Mouse (Mus musculus) kidney, adult 2 months (tissue): ENCODE measurements at regions not wholly inside any gene's neighbourhood (a gene's known extent, or its start where the extent isn't known, plus 50 kb on each side); places are given as distances from the start of the nearest gene placed in this dataset.

Experiments used
- DNase-seq: peaks from one replicate; pipeline ENCODE4 v3.0.0; 2021
- H3K27ac ChIP-seq: fragments of 200-500 bp; 2 replicates; pipeline ENCODE4 v1.5.1; 2012; ENCODE audit warnings: low read depth, low read length, control low read depth, inconsistent platforms; ENCODE audit not compliant: insufficient read depth
- H3K27me3 ChIP-seq: fragments of 200-500 bp; replicated peaks from 2 replicates; pipeline ENCODE4 v1.6.1; 2012; ENCODE audit warnings: mild to moderate bottlenecking, moderate library complexity, low read length, inconsistent platforms; ENCODE audit not compliant: control insufficient read depth, insufficient read depth
- H3K36me3 ChIP-seq: fragments of 200-500 bp; 2 replicates; pipeline ENCODE4 v1.6.1; 2012; ENCODE audit warnings: mild to moderate bottlenecking, moderate library complexity, low read length, inconsistent platforms; ENCODE audit not compliant: control insufficient read depth, insufficient read depth
- H3K4me1 ChIP-seq: fragments of 200-500 bp; 2 replicates; pipeline ENCODE4 v1.6.1; 2011; ENCODE audit warnings: low read length; ENCODE audit not compliant: control insufficient read depth, insufficient read depth
- H3K4me3 ChIP-seq: fragments of 200-500 bp; 2 replicates; pipeline ENCODE4 v1.5.1; 2011; ENCODE audit warnings: mild to moderate bottlenecking, low read depth, low read length, control low read depth; ENCODE audit not compliant: insufficient read depth
- CTCF ChIP-seq: fragments of 200-500 bp; conservative IDR thresholded peaks from 2 replicates; pipeline ENCODE4 v1.5.1; 2011; ENCODE audit warnings: low read depth, mild to moderate bottlenecking, control low read depth, low read length, moderate library complexity, mixed read lengths; ENCODE audit not compliant: insufficient read depth, insufficient read length
- POLR2A ChIP-seq: fragments of 200-500 bp; IDR thresholded peaks from one replicate; pipeline ENCODE4 v1.6.1; 2011; ENCODE audit warnings: low read depth, low read length, control low read depth
- WGBS: fragments of 180-500 bp; shearing (Covaris S2); methylation state at CpG from one replicate; pipeline ENCODE4 v1.1.7; 2018; 5-methylcytosine and 5-hydroxymethylcytosine counted together

DNA sequence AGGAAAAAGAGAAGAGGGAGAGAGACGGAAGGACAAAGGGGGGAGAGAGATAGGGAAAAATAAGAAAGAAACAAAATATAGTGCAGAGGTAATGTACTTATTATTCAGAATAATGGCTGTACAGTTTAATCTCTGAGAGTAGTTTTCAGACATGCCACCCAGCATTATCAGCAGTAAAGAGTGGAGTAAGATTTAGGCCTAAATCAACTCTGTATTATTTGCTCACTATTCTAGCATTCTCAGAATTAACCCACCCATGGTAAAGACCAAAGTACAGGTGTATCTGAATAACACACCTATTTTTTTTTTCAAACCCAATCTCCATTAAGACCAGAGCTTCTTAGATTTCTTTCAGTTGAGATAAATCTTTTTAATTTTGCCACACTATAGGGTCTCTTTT is 177.7 kb upstream of the Gm11114 start:
- no peak for DNase-seq
- H3K36me3 ChIP-seq, result no peaks in the 10 kb centered on the region
- no peaks in the 10 kb centered on the region for H3K4me1 ChIP-seq
- H3K27ac ChIP-seq, result no peak overlapping the region
- H3K4me3 ChIP-seq, result no peak overlapping the region
- H3K27me3 ChIP-seq, result no peaks in the 10 kb centered on the region
- WGBS, result 100% methylated on average over 1 of the region's 1 CpGs
- TF ChIP-seq POLR2A (no peak), CTCF (no peak)

DNA sequence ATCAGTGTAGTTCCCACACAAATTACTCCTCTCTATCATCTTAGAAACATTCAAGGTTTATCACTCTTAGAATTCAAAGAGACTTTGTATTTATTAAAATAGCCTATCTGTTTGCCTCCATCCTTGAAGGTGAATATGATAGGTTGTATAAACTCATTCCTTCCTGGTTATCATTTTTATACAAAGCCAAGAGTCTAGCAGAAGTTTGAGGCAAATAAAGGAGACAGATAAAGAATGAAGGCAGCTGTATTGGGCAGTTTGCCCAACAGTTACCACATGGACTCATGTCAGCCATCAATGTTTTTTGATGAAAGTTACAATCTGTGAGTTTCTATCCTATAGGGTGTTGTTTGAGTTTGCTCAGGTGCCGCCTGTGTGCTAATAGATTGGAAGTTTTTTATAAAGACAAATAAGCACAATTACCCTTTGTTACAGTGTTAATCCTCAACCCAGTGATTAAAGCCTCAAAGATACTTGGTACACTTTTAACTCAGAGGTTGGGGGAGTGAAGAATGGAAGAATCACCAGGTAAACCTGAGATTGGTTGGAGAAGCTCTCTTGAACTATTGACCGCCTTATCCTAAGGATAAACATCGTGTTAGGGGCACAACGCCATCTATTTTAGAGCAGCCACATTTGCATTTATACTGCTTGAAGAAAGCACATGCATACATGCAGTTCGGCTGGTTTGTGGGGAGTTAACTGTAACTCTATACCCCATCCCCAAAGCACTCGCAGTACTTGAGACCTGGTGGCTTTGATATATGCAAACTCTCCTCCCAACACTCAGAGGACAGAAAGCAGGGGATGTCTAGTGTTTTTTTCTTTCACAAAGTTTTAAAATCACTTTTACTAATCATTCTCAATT is 175.6 kb upstream of the Gm11114 start:
- H3K36me3 ChIP-seq, result no peaks in the 10 kb centered on the region
- DNase-seq, result no peak
- H3K27ac ChIP-seq, result no peak overlapping the region
- no peak overlapping the region for H3K4me3 ChIP-seq
- H3K4me1 ChIP-seq, result no peaks in the 10 kb centered on the region
- TF ChIP-seq CTCF, result no peak
- TF ChIP-seq POLR2A, result no peak
- 48% methylated on average over 6 of the region's 6 CpGs for WGBS
- H3K27me3 ChIP-seq, result no peaks in the 10 kb centered on the region

DNA sequence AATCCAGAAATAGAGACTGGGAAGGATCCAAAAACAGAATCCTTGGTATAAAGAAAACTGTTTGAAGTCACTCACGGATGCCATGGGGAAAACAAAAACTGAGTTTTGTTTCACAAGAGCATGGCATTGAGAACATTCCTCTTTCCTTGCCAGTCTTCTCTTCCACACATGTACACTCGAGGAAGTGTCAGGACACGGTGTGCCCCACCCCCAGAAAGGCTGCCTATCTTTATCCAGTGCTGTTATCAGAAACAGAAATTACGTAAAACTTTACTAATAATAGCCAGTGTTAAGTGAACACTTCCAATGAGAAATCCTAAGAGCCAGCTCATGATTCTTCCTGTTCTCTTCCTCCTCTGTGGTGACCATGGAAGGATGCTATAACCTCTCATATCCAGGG is 172.7 kb upstream of the Gm11114 start:
- DNase-seq, result no peak
- TF ChIP-seq POLR2A (no peak), CTCF (no peak)
- WGBS, result 69% methylated on average over 4 of the region's 4 CpGs

DNA sequence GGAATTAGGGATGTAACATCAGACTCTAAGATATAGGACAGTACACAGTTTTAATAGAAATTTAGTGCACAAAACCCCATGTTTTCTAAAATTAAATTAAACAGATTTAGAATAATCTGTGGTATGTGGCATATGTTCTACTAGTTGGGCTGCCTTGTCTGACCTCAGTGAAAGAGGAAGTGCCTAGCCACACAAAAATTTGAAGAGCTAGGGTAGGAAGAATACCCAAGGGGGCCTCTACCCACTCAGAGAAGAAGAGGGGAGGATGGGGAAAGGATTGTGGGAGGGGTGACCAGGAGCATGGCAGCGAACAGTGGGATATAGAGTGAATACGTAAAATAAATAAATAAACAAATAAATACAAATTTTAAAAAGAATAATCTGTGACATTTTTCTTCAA is 168.2 kb upstream of the Gm11114 start:
- 88% methylated on average over 2 of the region's 2 CpGs for WGBS
- Histone ChIP-seq H3K4me3 (no peak overlapping the region), H3K27ac (no peak overlapping the region), H3K36me3 (no peaks in the 10 kb centered on the region), H3K4me1 (no peaks in the 10 kb centered on the region), H3K27me3 (no peaks in the 10 kb centered on the region)
- DNase-seq, result no peak
- TF ChIP-seq CTCF, result no peak
- no peak for TF ChIP-seq POLR2A

More for the DNA sequence above, 172.7 kb upstream of the Gm11114 start:
- no peaks in the 10 kb centered on the region for H3K36me3 ChIP-seq
- H3K4me1 ChIP-seq, result no peaks in the 10 kb centered on the region
- H3K4me3 ChIP-seq, result no peak overlapping the region
- H3K27ac ChIP-seq, result no peak overlapping the region
- H3K27me3 ChIP-seq, result no peaks in the 10 kb centered on the region

DNA sequence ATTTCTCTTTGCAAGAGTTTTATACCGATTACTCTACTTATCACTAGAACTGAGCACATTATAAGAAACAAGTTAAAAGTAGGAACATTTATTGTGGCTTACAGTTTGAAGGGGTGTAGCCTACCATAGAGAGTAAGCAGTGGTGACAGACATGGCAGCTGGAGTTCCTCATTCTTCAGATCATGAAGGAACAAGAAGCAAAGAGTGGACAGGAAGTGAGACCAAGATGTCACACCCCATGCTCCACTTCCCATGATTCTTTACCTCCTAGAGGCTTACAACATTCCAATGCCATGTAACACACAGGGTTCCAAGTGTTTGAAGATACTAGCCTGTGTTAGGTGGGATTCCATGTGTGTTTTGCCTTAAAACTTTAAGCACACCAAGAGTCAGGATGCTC is 146.9 kb upstream of the Gm11114 start:
- TF ChIP-seq POLR2A, result no peak
- no peak for TF ChIP-seq CTCF
- no peak overlapping the region for H3K4me3 ChIP-seq
- H3K27me3 ChIP-seq, result no peaks in the 10 kb centered on the region
- H3K4me1 ChIP-seq, result no peaks in the 10 kb centered on the region
- no peak overlapping the region for H3K27ac ChIP-seq
- WGBS, result 94% methylated on average over 1 of the region's 1 CpGs
- DNase-seq, result no peak
- no peaks in the 10 kb centered on the region for H3K36me3 ChIP-seq

DNA sequence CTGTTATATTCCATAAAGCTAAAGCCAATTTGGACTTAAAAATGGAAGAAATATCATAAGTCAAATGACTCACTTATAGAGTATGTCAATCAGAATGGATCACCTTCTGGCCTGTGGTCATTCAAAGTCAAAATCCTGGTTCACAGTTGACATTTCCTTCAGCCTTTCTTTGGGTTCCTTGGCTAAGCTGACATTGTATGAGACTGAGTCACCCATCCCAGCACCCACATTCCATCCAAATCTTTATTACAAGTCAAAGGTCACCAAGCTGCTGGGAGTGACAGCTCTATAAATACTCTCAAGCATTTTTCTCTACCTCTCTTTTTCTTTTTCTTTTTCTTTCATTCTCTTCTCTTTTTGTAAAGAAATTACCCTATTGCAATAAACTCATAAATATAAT is 145.3 kb upstream of the Gm11114 start:
- H3K27ac ChIP-seq, result no peak overlapping the region
- no peak for TF ChIP-seq CTCF
- TF ChIP-seq POLR2A, result no peak
- no peak for DNase-seq

DNA sequence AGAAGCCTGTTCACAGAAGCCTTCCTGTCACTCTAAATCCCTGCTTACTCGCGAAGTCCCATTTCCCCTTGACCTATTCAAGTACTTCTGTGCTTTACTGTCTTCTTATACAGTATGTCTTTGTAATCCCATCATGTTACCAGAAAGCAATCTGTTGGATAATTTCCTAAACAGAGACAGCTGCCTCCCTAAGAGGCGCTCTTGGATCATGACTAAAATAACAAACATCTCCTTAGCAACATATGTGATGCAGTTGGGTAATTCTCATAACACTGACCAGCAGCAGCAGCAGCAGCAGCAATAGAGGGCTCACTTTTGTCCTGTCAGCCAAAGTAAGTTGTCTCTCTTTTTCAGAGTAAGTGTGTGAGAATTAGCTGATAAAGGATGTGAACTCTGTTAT is 138.1 kb upstream of the Gm11114 start:
- Histone ChIP-seq H3K36me3 (no peaks in the 10 kb centered on the region), H3K27ac (no peak overlapping the region), H3K4me3 (no peak overlapping the region), H3K27me3 (no peaks in the 10 kb centered on the region), H3K4me1 (no peaks in the 10 kb centered on the region)
- WGBS, result 66% methylated on average over 3 of the region's 3 CpGs
- TF ChIP-seq POLR2A, result no peak
- no peak for TF ChIP-seq CTCF
- DNase-seq, result no peak

More for the DNA sequence above, 145.3 kb upstream of the Gm11114 start:
- Histone ChIP-seq H3K4me1 (no peaks in the 10 kb centered on the region), H3K4me3 (no peak overlapping the region), H3K36me3 (no peaks in the 10 kb centered on the region), H3K27me3 (no peaks in the 10 kb centered on the region)
